Mouse (Mus musculus) intestine, embryonic 14.5 days (tissue): ENCODE measurements around the gene Gm4884. TPM values are rescaled to one million over a fixed set of nuclear protein-coding genes. Genes with fewer than 3 reads are reported as not detected.
"Not testable (repeated sequence)": the region's sequence is repeated elsewhere in the genome, so short reads cannot be mapped to it uniquely, and the experiment has no call there.

Source experiments
- ATAC-seq: fragments of 200-750 bp; cut with Nextera tagmentation; replicated peaks from 2 replicates; pipeline ENCODE4 v1.8.0; 2017; ENCODE audit warnings: low read depth, moderate number of reproducible peaks, moderate TSS enrichment, moderate library complexity; ENCODE audit not compliant: low FRiP score, low TSS enrichment
- DNase-seq: peaks from one replicate; pipeline ENCODE4 v3.0.0-alpha.2; 2018; ENCODE audit warnings: low spot score
- H3K27ac ChIP-seq: fragments of 300-500 bp; sonication (generic); 2 replicates; pipeline ENCODE4 v1.5.1; 2014; ENCODE audit warnings: low read depth, mild to moderate bottlenecking, control low read depth
- H3K27me3 ChIP-seq: fragments of 300-500 bp; sonication (generic); replicated peaks from 2 replicates; pipeline ENCODE4 v1.6.1; 2014; ENCODE audit warnings: low read length, control low read depth; ENCODE audit not compliant: control insufficient read depth, insufficient read depth
- H3K36me3 ChIP-seq: fragments of 300-500 bp; sonication (generic); 2 replicates; pipeline ENCODE4 v1.6.1; 2014; ENCODE audit warnings: low read length, control low read depth; ENCODE audit not compliant: control insufficient read depth, insufficient read depth
- H3K4me1 ChIP-seq: fragments of 300-500 bp; sonication (generic); replicated peaks from 2 replicates; pipeline ENCODE4 v1.6.1; 2014; ENCODE audit warnings: low read length, control low read depth, mixed read lengths; ENCODE audit not compliant: control insufficient read depth, insufficient read depth
- H3K4me2 ChIP-seq: fragments of 300-500 bp; sonication (generic); 2 replicates; pipeline ENCODE4 v1.6.1; 2014; ENCODE audit warnings: low read length
- H3K4me3 ChIP-seq: fragments of 300-500 bp; sonication (generic); 2 replicates; pipeline ENCODE4 v1.5.1; 2014; ENCODE audit warnings: low read depth, low read length, control low read depth, mixed read lengths
- H3K9ac ChIP-seq: fragments of 300-500 bp; sonication (generic); 2 replicates; pipeline ENCODE4 v1.6.1; 2014; ENCODE audit warnings: mild to moderate bottlenecking, low read length
- H3K9me3 ChIP-seq: fragments of 300-500 bp; sonication (generic); 2 replicates; pipeline ENCODE4 v1.6.1; 2016; ENCODE audit warnings: low read length, control low read depth; ENCODE audit not compliant: control insufficient read depth
- WGBS: fragments of 180-500 bp; shearing (Covaris S2); extraction: QIAGEN DNeasy Blood & Tissue Kit; methylation state at CpG from one replicate; pipeline ENCODE4 v1.1.7; 2014; 5-methylcytosine and 5-hydroxymethylcytosine counted together
- polyA plus RNA-seq: library from polyadenylated mRNA; unstranded; fragments of >200 nt; fragmentation: Nextera tagmentation; extraction: Ambion mirVana; gene quantifications from 2 replicates; pipeline ENCODE4 v1.2.1, GENCODE M21; 2014

Gm4884 gene
- not detected in 2 replicates for polyA plus RNA-seq

DNA sequence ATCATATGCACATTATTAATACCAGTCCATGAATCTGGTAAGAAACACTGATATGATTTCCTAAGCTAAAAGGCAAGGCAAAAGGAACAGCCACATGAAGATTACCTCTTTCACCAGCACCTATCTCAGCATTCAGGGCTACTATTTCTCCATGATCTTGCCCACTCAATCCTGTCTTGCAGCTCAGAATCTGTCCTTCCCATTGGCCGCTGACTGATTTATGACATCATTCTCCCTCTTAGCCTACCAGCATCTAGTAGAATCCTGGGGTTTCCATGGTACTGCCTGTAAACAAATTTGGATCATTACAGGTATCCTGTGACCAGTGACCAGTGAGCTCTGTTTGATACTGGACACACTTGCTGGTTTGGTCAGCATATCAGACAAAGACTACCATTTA, at the start of gene Gm4884:
Gm4884 (plus strand) TSS at position 301 of the 400 bp plus-strand sequence.
- not testable (repeated sequence) for DNase-seq, H3K27me3 ChIP-seq, H3K27ac ChIP-seq, H3K9ac ChIP-seq, H3K4me2 ChIP-seq, ATAC-seq, H3K4me3 ChIP-seq, H3K9me3 ChIP-seq, H3K36me3 ChIP-seq, H3K4me1 ChIP-seq
- WGBS = 86% methylated on average over 1 of the region's 1 CpGs

GRCm38 (mm10) chr7:40987243-40987642, 45.3 kb upstream of the Gm4884 start, which contains the start of gene 4930433I11Rik:
Gene 4930433I11Rik, plus strand, starts transcription at chr7:40987543.
- Histone ChIP-seq H3K9ac (no peak within 1 kb of the TSS), H3K4me2 (no peak within 1 kb of the TSS), H3K4me1 (no peaks in the 10 kb centered on the region), H3K27me3 (no peaks in the 10 kb centered on the region), H3K27ac (no peak within 1 kb of the TSS), H3K4me3 (no peak within 1 kb of the TSS), H3K9me3 (no peaks in the 10 kb centered on the region), H3K36me3 (no peaks in the 10 kb centered on the region)
- DNase-seq = no peak
- WGBS = 83% methylated on average over 1 of the region's 1 CpGs
- ATAC-seq = no peak

DNA sequence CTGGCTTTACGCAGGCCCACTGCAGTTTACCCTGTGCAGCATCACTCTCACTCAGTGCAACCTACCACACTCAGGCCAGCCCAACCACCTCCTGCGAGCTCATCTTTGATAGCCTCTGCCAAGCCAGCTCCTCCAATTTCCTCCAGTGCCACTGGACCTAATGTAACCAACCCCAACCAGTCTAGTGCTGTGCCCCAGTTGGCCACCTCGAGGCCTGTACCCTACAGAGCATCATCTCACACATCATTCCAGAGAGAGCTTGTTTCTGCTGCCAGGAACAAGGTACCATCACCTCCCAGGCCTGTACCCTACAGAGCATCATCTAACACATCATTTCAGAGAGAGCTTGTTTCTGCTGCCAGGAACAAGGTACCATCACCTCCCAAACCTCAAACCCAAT, 11.5 kb downstream of the Gm4884 start:
- H3K27me3 ChIP-seq, DNase-seq, H3K4me1 ChIP-seq, H3K9ac ChIP-seq, H3K9me3 ChIP-seq, H3K4me2 ChIP-seq, H3K36me3 ChIP-seq, H3K27ac ChIP-seq, ATAC-seq, H3K4me3 ChIP-seq: not testable (repeated sequence)
- 59% methylated on average over 3 of the region's 3 CpGs for WGBS

Other genes starting within 250 kb of the Gm4884 start
- 0.79 and 1.4 TPM in 2 replicates for gene Vstm2b, start 134.4 kb upstream of the Gm4884 start, polyA plus RNA-seq
- not detected in 2 replicates for gene 4930433I11Rik, start 45.2 kb upstream of the Gm4884 start, polyA plus RNA-seq
- not detected in 2 replicates for gene Gm5592, start 121.1 kb downstream of the Gm4884 start, polyA plus RNA-seq